Mouse (Mus musculus): Measurements from ENCODE around the gene Gm5269.

- TF ChIP-seq POLR2A (IDR thresholded peaks at IDR 0.05; ENCODE audit: borderline replicate concordance, insufficient read depth, low read length) (no peak), CTCF (IDR thresholded peaks at IDR 0.05; ENCODE audit: borderline replicate concordance, insufficient read depth, low read depth, low read length) (no peak)
Observed at GRCm38 (mm10) chr1:45891986-45892385, 1.9 kb upstream of the Gm5269 start.
